Mouse (Mus musculus): ENCODE results near the gene Psmb3.
"Not testable (repeated sequence)": the region's sequence is repeated elsewhere in the genome, so short reads cannot be mapped to it uniquely, and the experiment has no call there.

Gene Psmb3

GRCm38 (mm10) chr11:97703039-97703826 is at the start of gene Psmb3:
Gene Psmb3 (plus strand): TSS chr11:97703399.
- in situ Hi-C loops (cut with MboI, MseI): loop anchor here (5.0 kb wide), 2 partner anchors 34 to 289 kb away; no protein-coding TSS in a partner anchor

- in situ Hi-C loops (cut with MboI, MseI): loop anchor here (5.0 kb wide), 1 partner anchor 43 kb away; no protein-coding TSS in a partner anchor
Measured at GRCm38 (mm10) chr11:97654210-97654609, 49.0 kb upstream of the Psmb3 start.

GRCm38 (mm10) chr11:97656269-97656971 is 46.8 kb upstream of the Psmb3 start:
- in situ Hi-C loops (cut with MboI, MseI): no loop called here

DNA sequence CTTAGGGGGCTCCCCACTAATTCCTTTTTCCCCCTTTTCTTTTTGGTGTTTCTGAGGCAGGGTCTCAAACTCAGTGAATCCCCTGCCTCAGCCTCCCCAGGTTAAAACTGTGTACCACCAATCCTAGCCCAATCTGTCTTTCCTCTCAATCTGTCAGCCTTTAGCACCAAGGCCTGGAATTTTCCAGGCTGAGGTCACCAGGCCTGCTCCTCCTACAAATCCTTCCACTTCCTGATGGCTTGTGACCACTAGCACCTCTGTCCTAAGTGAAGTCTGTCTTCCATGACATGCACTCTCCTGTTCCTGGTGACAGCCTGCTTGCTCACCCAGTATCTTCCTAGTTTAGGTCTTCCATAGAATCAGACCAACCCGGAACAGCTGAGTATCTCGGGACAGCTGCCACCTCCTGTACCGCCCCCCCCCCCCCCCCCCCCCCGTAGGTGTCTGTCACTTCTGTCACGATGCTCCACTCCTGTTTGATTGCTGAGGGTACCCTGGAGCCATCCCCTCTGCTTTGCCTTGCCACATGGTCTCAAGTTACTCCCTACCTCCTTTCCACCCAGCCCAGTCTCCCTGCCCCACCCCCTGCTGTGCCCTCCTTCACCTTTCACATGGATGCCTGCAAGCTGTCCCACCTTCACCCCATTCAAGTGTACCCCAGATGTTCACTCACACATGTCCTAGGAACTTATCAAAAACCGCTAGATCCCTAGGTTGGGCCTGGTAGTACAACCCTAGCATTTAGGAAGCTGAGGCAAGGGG is 45.8 kb upstream of the Psmb3 start:
- in situ Hi-C loops (cut with MboI, MseI): no loop called here

GRCm38 (mm10) chr11:97657967-97658366 is 45.2 kb upstream of the Psmb3 start:
- in situ Hi-C loops (cut with MboI, MseI): not testable (repeated sequence)

DNA sequence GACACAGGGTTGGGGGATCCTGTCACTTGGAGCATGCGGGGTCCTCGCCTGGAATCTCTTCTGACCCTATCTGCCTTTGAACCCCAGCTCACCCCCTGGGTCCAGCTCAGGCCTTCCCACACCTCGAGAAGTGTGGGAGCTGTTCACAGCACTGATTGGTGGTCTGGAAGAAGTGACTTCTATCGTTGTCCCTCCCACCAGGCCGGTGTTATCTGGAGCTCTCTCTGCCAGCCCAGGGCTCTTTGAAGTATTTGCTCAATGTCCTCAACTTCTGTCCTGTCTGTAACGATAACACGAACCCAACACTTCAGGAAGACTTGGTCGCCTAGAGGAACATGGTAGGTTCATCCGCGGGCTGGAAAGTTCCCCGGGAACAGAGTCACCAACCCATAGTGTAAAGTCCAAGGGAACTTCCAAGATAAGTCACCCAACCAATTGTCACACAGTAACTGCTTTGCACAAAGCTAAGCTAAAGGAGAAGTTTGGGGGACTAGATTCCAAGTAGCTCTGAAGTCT is 44.4 kb upstream of the Psmb3 start:
- in situ Hi-C loops (cut with MboI, MseI): no loop called here

DNA sequence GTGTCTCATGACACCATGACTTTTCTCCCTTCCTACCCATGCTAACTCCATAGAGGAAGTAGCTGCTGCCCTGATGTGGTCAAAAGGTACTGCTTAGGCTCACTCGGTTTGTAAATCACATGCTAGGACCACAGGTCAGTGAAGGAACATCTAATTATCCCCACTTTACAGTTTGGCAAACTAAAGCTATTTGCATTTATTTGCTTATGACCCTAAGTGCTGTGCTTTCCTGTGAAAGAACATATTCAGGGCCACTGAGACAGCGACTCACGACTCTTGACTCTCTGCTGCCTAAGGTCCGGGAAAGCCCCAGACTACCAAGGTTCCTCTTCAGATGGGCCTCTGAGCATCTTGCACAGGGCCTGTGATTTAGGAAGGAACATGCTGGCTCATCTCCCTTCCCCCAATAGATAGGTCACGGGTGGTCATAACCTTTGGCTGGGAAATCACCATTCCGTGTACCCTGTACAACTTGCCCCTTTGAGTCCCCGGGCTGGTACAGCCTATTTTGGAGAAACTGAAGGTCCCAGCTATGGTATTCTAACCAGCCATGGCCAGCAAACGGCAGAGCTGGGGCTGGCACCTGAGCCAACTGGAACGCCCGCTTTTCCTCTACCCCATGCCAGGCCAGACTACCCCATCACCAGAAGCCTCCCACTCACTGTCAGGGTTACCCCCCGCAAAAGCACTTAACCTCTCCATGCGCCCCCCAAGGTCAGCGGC is 43.8 kb upstream of the Psmb3 start:
- in situ Hi-C loops (cut with MboI, MseI): no loop called here

GRCm38 (mm10) chr11:97659990-97660714 is 43.0 kb upstream of the Psmb3 start:
- in situ Hi-C loops (cut with MboI, MseI): no loop called here

GRCm38 (mm10) chr11:97660734-97661647 is 42.2 kb upstream of the Psmb3 start:
- in situ Hi-C loops (cut with MboI, MseI): no loop called here

- in situ Hi-C loops (cut with MboI, MseI): no loop called here
Measured at GRCm38 (mm10) chr11:97661648-97662133, 41.5 kb upstream of the Psmb3 start.

- in situ Hi-C loops (cut with MboI, MseI): no loop called here
Measured at GRCm38 (mm10) chr11:97662207-97662892, 40.8 kb upstream of the Psmb3 start.

DNA sequence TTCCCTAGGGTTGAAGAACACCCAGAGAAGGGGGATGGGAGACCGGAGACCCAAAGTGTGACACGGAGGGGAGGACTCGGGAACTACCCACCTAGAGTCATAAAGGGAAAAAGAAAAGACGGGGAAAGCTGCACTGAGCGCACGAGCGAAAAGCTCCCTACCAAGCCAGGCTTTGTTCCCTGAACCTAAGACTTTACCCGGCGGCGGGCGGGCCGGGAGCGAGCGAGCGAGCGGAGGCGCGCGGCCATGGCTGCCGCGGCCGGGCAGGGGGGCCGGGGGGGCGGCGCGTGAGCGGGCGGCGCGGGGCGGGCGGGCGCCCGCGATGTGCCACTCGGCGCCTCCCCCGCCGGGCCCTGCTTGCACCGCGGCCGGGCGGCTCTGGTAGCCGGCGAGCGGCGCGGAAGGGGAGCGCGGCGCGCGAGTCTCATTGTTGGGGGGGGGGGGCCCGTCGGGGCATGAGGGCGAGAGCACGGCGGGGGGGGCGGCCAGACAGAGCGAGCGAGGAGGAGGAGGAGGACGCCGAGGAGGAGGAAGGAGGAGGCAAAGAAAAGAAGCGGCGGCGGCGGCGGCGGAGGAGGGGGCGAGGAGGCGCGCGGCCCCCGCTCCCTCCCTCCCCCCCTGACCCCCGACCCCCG is 40.2 kb upstream of the Psmb3 start, which contains the start of gene Mllt6:
Gene Mllt6, plus strand, starts transcription at position 522 of the 635 bp plus-strand sequence.
- in situ Hi-C loops (cut with MboI, MseI): no loop called here

- in situ Hi-C loops (cut with MboI, MseI): no loop called here
Measured at GRCm38 (mm10) chr11:97663528-97664338, 39.5 kb upstream of the Psmb3 start.

DNA sequence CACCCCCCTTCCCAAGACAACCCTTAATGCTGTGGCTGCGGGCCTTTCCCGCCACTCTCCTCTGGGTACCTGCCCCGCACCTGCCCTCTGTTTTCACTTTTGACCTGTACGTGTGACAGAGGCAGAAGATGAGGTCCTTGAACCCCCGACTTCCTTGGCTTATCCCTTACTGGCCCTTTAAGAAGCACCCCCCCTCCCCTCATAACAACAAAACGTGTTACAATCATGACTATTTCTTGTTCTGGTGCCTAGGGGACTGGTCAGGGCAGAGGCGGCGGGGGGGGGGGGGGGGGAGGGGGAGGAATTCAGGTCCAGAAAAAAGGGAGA is 38.9 kb upstream of the Psmb3 start:
- in situ Hi-C loops (cut with MboI, MseI): no loop called here

DNA sequence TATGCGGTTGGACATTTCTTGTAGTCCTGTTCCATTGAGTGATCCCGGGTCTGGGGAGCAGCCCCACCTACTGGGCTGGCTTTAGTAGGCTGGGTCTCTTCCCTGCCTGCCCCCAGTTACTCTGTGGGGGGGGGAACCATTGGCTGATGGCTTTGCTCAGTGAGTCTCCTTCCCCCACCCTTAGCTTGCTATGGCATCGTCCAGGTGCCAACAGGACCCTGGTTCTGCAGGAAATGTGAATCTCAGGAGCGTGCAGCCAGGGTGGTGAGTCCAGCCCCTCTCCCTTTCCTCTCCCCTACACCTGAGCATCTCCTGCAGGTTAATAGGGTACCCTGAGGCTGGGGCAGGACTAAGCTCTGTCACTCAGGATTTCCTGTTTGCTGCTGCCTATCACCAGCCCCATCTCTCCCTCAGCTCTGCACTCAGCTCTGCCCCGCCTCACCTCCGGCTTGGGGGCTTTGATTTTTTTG is 38.4 kb upstream of the Psmb3 start:
- in situ Hi-C loops (cut with MboI, MseI): no loop called here

DNA sequence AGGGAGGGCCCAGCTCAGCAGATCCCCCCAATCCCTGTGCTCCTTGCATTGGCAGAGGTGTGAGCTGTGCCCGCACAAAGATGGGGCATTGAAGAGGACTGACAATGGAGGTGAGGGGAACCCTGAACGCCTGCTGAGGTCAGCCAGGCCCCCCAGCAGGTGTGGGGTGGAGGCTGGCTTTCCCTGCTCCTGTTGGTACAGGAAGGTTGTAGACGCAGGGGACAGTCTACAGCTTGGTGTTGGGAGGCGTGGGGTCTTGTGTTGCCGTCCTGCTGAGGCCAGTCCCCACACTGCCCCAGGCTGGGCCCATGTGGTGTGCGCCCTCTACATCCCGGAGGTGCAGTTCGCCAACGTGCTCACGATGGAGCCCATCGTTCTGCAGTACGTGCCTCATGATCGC is 37.8 kb upstream of the Psmb3 start:
- in situ Hi-C loops (cut with MboI, MseI): no loop called here

GRCm38 (mm10) chr11:97666221-97666620 is 37.0 kb upstream of the Psmb3 start:
- in situ Hi-C loops (cut with MboI, MseI): no loop called here

Data from regulatory T cell (primary cell).